Mouse (Mus musculus) regulatory T cell (primary cell): ENCODE data around the gene Gm17416.

ENCODE experiments used
- in situ Hi-C: fragments of 300-600 bp; cut with MboI, MseI; formaldehyde crosslinking; loops from one replicate; pipeline ENCODE4 v1.15.1; 2025; ENCODE audit warnings: high pct_unique_total_duplicates

Gene Gm17416

GRCm38 (mm10) chr2:152604057-152604456, 34.9 kb downstream of the Gm17416 start, which contains the start of gene Defb36:
Gene Defb36, plus strand, starts transcription at chr2:152604327.
- in situ Hi-C loops = no loop called here

- in situ Hi-C loops = no loop called here
Observed at GRCm38 (mm10) chr2:152607746-152608145, 38.6 kb downstream of the Gm17416 start.

- in situ Hi-C loops = no loop called here
Observed at GRCm38 (mm10) chr2:152608719-152609118, 39.6 kb downstream of the Gm17416 start.

- in situ Hi-C loops = no loop called here
Observed at GRCm38 (mm10) chr2:152612193-152612592, 43.1 kb downstream of the Gm17416 start.

GRCm38 (mm10) chr2:152615563-152615962, 46.4 kb downstream of the Gm17416 start:
- in situ Hi-C loops = loop anchor here (5.0 kb wide), 1 partner anchor 42 kb away; no protein-coding TSS in a partner anchor

GRCm38 (mm10) chr2:152616470-152616869, 47.3 kb downstream of the Gm17416 start:
- in situ Hi-C loops = loop anchor here (5.0 kb wide), 1 partner anchor 41 kb away; no protein-coding TSS in a partner anchor

GRCm38 (mm10) chr2:152617374-152617773, 48.2 kb downstream of the Gm17416 start:
- in situ Hi-C loops = loop anchor here (5.0 kb wide), 1 partner anchor 40 kb away; no protein-coding TSS in a partner anchor
